Mouse (Mus musculus) heart, postnatal 25 days (tissue): ENCODE measurements around the gene Stpg2. TPM values are rescaled to one million over a fixed set of nuclear protein-coding genes. Genes with fewer than 3 reads are reported as not detected.
"Not testable (repeated sequence)": the region's sequence is repeated elsewhere in the genome, so short reads cannot be mapped to it uniquely, and the experiment has no call there.

Source experiments
- DNase-seq: peaks from one replicate; pipeline ENCODE4 v3.0.0; 2022; ENCODE audit warnings: low spot score
- intact Hi-C: fragments of 180-260 bp; cut with DNase I; formaldehyde crosslinking; loops from one replicate; pipeline ENCODE4 v1.15.1; 2025
- total RNA-seq, 2 experiments: library from RNA; stranded (reverse); gene quantifications; 2 replicates each; pipeline ENCODE4 v1.2.3; 2021

Gene Stpg2
- not detected for total RNA-seq

GRCm38 (mm10) chr3:139205444-139205998 lies at the start of gene Stpg2:
Stpg2 (plus strand) TSS chr3:139205694.
- intact Hi-C loops = no loop called here
- DNase-seq = peak; percentile 67

GRCm38 (mm10) chr3:139162146-139162545 lies 43.3 kb upstream of the Stpg2 start:
- DNase-seq = no peak
- intact Hi-C loops = no loop called here

- intact Hi-C loops = no loop called here
- DNase-seq = no peak
Observed at GRCm38 (mm10) chr3:139162658-139163057, 42.8 kb upstream of the Stpg2 start.

- intact Hi-C loops = no loop called here
Observed at GRCm38 (mm10) chr3:139168510-139169269, 36.8 kb upstream of the Stpg2 start.

GRCm38 (mm10) chr3:139169740-139170139 lies 35.8 kb upstream of the Stpg2 start:
- no peak for DNase-seq
- intact Hi-C loops = no loop called here

More at GRCm38 (mm10) chr3:139168510-139169269, 36.8 kb upstream of the Stpg2 start:
- no peak for DNase-seq

- intact Hi-C loops = no loop called here
- no peak for DNase-seq
Observed at GRCm38 (mm10) chr3:139176936-139177335, 28.6 kb upstream of the Stpg2 start.

GRCm38 (mm10) chr3:139191541-139191940 lies 14.0 kb upstream of the Stpg2 start:
- intact Hi-C loops = loop anchor here (10.0 kb wide), 1 partner anchor 237 kb away; no protein-coding TSS in a partner anchor
- DNase-seq = no peak

- intact Hi-C loops = loop anchor here (10.0 kb wide), 1 partner anchor 239 kb away; no protein-coding TSS in a partner anchor
- no peak for DNase-seq
Observed at GRCm38 (mm10) chr3:139193917-139194316, 11.6 kb upstream of the Stpg2 start.

GRCm38 (mm10) chr3:139198412-139198811 lies 7.1 kb upstream of the Stpg2 start:
- intact Hi-C loops = loop anchor here (10.0 kb wide), 1 partner anchor 244 kb away; no protein-coding TSS in a partner anchor
- DNase-seq = no peak

GRCm38 (mm10) chr3:139200324-139200723 lies 5.2 kb upstream of the Stpg2 start:
- no peak for DNase-seq
- intact Hi-C loops = no loop called here

- no peak for DNase-seq
- intact Hi-C loops = no loop called here
Observed at GRCm38 (mm10) chr3:139216945-139217344, 11.5 kb downstream of the Stpg2 start.

GRCm38 (mm10) chr3:139225123-139225522 lies 19.6 kb downstream of the Stpg2 start:
- DNase-seq = no peak
- intact Hi-C loops = no loop called here

GRCm38 (mm10) chr3:139226811-139227210 lies 21.3 kb downstream of the Stpg2 start:
- intact Hi-C loops = no loop called here
- no peak for DNase-seq

- intact Hi-C loops = no loop called here
- DNase-seq = no peak
Observed at GRCm38 (mm10) chr3:139245219-139245618, 39.7 kb downstream of the Stpg2 start.

GRCm38 (mm10) chr3:139246508-139246907 lies 41.0 kb downstream of the Stpg2 start:
- no peak for DNase-seq

GRCm38 (mm10) chr3:139262359-139262758 lies 56.9 kb downstream of the Stpg2 start:
- intact Hi-C loops, DNase-seq: not testable (repeated sequence)

More at GRCm38 (mm10) chr3:139246508-139246907, 41.0 kb downstream of the Stpg2 start:
- intact Hi-C loops = no loop called here

- intact Hi-C loops = no loop called here
- DNase-seq = no peak
Observed at GRCm38 (mm10) chr3:139297909-139298308, 92.4 kb downstream of the Stpg2 start.

GRCm38 (mm10) chr3:139308078-139308809 lies 102.8 kb downstream of the Stpg2 start:
- DNase-seq = no peak

GRCm38 (mm10) chr3:139311721-139312120 lies 106.2 kb downstream of the Stpg2 start:
- no peak for DNase-seq
- intact Hi-C loops = no loop called here

More at GRCm38 (mm10) chr3:139308078-139308809, 102.8 kb downstream of the Stpg2 start:
- intact Hi-C loops = no loop called here

GRCm38 (mm10) chr3:139380494-139380893 lies 175.0 kb downstream of the Stpg2 start:
- DNase-seq = no peak
- intact Hi-C loops = no loop called here
